Mouse (Mus musculus): ENCODE results near the gene 1110017D15Rik. TPM values are rescaled to one million over a fixed set of nuclear protein-coding genes. Genes with fewer than 3 reads are reported as not detected.

The 1110017D15Rik gene
- total RNA-seq (2015; ENCODE audit: low replicate concordance) (not detected in 2 replicates), total RNA-seq (2017; ENCODE audit: low replicate concordance) (not detected in 2 replicates)

DNA sequence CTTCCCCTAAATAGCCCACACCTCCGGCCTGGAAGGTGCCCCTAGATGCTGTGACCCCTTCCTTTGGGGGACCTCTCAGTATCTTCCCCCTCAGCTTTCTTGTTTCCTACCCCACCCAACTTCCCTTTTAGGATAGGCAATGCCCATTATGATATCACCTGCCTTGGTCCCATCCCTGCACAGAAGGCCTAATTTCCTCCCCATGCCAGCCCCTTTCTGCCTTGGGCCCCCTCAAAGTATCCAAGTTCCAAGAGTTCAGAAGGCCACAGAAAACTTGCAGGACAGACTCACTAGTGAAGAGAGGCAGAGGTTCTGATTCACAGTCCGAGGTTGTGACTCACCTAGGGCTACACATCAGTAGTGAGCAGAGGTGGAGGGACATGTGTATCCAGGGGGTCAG lies at the start of gene 1110017D15Rik:
1110017D15Rik (minus strand) TSS at position 101 of the 400 bp plus-strand sequence.
- no peak for ATAC-seq (replicated peaks; ENCODE audit: low FRiP score, poor library complexity, severe bottlenecking)

DNA sequence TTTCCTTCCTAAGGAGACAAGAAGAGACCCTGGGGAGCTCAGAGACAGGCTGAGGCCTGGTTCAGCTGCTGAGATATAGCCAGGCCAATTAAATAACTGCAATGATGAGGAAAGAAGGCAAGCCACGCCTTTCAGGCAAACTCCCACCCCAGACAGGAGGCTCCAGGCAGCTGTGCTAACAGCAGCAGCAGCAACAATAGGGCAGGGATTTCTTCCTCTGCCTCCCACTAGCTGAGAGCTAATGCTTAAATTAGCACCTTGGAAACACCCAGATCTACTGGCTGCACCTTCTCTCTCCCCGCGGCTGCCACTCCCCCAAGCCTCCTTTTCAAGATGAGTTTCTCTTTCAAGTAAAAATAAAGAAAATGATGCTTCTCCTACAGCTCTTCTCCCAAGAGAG lies 49.0 kb upstream of the 1110017D15Rik start:
- ATAC-seq (replicated peaks; ENCODE audit: low FRiP score, poor library complexity, severe bottlenecking), result no peak

DNA sequence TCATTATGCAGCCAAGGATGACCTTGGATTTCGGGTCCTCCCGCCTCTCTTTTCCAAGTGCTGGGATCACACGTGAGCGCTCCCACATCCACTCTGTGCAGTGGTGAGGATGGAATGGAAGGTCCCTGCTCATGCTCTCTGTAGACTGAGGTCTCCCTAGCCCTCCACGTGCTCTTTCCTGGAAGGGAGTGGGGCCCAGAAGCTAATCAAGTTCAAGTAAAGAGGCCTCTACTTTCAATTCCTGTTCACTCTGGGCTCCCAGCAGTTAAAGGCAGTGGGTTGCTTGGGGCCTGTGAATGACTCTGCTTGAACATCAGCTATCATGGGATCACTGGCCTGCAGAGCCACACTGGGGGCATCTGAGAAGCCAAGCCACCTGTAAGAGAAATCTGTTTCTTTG lies 46.2 kb upstream of the 1110017D15Rik start:
- no peak for ATAC-seq (replicated peaks; ENCODE audit: low FRiP score, poor library complexity, severe bottlenecking)

DNA sequence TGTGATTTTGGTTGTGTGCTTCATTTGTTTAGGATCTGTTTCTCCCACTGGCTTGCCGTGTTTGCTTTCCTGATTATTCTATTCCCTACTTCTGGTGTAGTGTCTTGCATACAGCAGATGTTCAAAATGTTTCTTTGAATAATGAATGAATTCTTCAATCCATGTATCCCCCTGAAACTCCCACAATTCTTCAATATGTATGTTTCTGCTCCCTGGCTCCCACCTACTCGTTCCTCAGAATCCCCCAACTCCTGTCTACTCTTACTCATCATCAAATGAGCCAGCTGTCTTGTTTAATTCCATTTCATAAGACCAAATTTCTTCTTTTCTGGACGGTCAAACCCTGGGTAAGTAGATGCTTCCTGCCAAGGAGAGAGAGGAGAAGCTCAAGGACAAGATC lies 40.0 kb upstream of the 1110017D15Rik start:
- no peak for ATAC-seq (replicated peaks; ENCODE audit: low FRiP score, poor library complexity, severe bottlenecking)

DNA sequence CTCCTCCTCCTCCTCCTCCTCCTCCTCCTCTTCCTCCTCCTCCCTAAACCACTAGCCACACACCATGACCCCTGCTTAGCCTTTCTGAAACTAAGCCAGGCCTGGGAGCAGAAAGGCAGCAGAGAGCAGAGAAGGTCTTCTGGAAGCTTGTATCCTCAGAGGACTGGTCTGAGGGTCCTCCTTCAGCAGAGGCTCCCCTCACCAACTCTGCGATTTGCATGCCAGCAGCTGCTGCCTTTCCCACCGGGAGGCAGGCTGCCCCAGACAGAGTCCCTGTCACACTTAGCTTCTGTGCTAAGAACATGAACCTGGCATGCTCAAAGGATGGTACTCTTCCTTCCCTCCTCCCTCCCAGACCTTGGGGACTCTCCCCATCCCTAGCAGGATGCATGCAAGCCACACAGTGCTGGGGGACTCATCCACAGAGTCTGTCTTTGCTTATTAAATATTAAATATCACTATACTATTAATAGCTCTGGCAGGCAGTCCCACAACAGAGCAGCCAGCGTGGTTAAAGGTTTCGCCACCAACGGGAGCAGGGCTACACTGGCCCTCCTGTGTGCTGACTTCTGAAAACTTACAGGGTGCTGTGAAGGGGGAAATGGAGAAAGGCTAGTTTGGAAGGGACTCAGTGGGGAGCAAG lies 39.3 kb upstream of the 1110017D15Rik start:
- no peak for ATAC-seq (replicated peaks; ENCODE audit: low FRiP score, poor library complexity, severe bottlenecking)

DNA sequence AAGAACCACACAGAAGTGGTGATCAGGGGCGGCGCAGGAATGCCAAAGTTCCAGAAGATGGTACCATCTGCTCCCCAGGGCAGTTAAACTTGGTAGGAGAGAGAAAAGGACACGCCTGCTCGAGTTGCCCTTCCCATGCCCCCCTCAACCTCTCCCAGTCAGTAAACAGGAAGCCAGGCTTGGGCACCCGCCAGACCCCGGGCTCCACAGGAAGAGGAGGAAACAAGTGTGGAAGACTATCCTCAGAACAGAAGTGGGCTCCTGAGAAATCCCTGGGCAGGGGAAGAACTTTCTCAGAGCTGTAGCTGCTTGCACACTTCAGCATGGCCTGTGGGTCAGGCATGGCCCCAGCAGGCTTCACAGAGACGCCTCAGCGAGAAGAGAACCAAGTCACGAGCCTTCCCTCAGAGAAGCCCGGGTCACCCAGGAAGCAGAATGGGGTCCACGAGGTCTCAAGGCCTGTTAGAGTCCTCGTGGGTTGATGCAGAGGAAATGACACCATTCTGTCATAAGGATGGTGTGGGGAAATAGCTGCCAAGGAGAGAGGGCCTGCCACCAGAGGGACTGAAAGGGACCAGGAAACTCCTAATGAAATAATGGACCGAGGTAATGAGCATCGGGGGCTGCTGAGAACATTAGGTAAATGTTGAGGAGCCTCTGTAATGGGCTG lies 38.0 kb upstream of the 1110017D15Rik start:
- ATAC-seq (replicated peaks; ENCODE audit: low FRiP score, poor library complexity, severe bottlenecking), result no peak

DNA sequence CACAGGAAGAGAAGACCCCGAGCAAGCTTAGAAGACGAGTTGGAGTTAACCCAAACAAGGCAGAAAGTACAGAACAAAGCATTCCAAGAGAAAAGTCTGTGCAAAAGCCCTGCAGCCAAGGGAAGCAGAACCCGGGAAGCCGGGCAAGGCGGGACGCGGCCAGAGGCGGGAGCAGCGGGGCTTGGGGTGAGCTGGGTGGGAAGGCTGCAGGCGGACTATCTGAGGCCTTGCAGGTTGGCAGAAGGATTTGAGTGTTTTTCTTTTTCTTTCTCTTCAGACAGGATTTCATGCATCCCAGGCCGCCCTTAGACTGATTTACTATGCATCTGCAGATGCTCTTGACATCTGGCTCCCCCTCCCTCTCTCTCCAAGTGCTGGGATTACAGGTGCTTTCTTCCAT lies 36.0 kb upstream of the 1110017D15Rik start:
- no peak for ATAC-seq (replicated peaks; ENCODE audit: low FRiP score, poor library complexity, severe bottlenecking)

DNA sequence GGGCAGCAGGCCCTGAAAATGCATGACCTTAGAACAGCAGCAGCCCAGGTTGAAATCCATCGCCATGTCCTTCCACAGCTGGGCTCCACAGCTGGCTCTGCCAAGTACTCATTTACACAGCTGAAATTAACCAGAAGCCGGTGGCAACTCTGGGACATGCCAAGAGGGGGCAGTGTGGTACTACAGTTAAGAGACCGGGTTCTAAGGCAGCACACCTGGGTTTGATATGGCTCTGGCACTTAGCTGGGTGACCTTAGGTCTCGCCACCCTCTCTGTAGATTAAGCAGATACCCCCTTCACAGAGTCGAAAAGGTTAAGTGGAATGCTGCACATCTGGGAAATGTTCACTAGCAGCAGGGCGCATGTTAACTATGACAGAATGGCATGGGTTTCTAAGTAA lies 35.4 kb upstream of the 1110017D15Rik start:
- no peak for ATAC-seq (replicated peaks; ENCODE audit: low FRiP score, poor library complexity, severe bottlenecking)

DNA sequence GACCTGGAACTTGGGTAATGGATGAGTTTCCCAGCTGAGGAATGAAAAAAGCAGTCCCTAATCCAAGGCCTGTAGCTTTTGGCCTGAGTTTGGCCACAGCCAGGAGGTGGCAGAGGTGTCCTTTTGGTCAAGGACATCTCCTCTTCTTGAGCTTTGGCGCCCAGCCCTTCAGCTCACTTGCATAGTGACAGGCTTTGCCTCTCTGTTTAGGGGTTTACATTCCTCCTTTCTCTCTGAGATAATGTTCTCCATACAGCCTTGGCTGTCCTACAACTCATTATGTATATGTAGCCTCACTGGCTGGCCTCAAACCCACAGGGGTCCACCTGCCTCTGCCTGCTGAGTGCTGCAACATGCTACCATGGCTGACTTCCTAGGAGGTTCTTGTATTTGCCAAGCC lies 30.0 kb upstream of the 1110017D15Rik start:
- ATAC-seq (replicated peaks; ENCODE audit: low FRiP score, poor library complexity, severe bottlenecking), result no peak

DNA sequence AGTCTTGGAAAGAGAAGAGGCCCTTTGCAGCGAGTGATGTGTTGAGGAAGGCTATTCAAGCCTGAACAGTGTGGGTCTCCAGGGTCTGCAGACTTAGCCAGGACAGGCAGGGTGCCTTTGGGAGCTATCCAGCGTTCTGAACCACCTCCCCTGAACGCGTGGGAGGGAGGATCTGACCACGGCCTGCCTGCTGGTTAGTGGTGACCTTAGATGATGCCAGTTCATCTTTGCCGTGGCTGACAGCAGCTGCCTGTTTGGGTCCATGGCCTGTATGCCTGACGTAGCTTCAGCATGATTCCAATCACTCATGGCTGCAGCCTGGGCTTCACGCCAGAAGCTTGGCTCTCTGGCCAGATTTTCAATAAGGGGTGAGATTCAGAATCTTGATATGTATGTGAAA lies 28.9 kb upstream of the 1110017D15Rik start:
- ATAC-seq (replicated peaks; ENCODE audit: low FRiP score, poor library complexity, severe bottlenecking), result no peak

DNA sequence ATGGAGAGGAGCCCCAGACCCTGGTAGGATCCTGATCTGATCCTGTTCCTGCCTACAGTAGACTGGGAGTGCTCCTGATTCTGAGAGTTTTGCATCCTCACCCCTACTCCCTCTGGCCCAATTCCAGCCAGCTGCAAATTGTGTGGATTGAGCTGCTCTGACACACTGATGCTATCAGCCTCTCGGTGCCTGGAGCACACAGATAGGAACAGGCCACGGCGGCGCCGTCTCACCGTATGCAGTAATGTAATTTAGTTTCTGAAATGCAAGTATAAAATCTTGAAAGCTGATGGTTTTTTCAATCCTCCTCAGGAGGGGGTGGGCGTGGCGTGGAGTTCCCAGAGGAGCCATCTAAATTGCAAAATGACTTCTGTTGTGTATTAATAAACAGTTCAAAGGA lies 25.0 kb upstream of the 1110017D15Rik start:
- ATAC-seq (replicated peaks; ENCODE audit: low FRiP score, poor library complexity, severe bottlenecking), result no peak

DNA sequence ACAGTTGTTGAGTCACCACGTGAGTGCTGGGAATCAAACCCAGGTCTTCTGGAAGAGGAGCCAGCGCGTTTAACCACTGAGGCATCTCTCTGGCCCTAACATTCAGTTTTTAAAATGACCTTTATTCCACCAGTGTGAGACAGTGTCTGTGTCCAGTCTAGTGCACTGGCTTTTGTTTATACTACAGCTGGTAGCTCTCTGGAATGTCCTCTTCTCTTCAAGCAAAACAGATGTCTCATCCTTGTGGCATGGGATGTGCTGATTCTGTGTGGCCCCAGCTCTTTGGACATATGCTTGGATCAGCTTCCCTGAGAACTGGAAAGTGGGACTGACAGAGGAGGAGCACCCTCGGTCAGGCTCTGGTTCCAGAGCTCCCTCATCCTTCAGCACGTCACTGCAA lies 17.7 kb upstream of the 1110017D15Rik start:
- ATAC-seq (replicated peaks; ENCODE audit: low FRiP score, poor library complexity, severe bottlenecking), result no peak

DNA sequence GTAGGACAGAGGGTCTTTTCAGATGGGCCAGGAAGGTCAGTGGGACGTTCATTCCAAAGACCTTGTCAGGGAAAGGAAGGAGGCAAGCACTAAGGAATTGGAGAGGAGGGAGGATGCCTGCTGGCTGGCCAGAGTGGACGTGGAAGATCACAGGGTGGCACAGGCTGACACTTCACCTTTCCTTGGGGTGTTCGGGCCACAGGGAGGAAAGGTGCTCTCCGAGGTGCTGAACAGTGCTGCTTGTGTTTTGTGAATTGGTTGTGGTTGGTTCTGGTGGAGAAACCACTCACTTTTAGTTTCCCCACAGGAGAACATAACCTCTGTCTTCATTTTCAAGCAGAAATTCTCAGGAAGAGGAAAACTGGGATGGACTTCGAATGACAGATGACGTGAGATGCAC lies 15.3 kb upstream of the 1110017D15Rik start:
- ATAC-seq (replicated peaks; ENCODE audit: low FRiP score, poor library complexity, severe bottlenecking), result no peak

DNA sequence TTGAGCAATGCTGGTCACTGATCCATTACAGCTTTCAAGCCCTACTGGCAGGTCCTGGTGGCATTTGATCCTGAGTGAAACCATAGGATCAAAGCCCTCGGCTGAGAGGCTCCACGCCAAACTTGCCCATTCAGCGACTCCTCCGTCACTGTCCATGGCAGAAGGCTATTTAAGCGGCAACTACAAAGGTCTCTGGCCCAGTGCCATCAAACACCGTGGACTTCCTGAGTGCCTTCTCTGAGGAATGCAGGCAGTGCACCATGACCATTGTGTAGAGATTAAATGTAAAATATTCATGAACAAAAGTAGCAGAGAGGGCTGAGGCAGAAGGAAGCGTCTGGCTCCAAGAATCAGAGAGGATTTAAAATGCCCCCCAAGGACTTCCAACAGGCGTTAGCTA lies 10.9 kb upstream of the 1110017D15Rik start:
- no peak for ATAC-seq (replicated peaks; ENCODE audit: low FRiP score, poor library complexity, severe bottlenecking)

DNA sequence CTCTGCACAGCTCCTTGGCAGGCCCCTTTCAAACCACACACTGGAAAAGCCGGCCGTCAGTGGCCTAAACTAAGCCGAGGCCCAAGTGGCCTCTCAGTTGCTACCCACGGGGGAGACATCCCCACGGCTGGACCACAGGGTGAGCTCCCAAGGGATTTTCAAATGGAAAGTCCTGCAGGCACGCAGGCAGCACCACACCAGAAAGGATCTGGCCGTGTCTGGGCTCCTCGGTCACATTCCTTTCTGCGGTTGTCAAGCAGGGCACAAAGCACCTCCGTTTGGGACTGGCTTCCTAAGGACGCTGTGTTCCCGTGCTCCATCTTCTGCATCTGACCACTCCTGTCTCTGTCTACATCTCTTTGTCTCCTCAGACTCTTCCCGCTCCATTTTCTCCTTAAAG lies 9.9 kb upstream of the 1110017D15Rik start:
- no peak for ATAC-seq (replicated peaks; ENCODE audit: low FRiP score, poor library complexity, severe bottlenecking)

DNA sequence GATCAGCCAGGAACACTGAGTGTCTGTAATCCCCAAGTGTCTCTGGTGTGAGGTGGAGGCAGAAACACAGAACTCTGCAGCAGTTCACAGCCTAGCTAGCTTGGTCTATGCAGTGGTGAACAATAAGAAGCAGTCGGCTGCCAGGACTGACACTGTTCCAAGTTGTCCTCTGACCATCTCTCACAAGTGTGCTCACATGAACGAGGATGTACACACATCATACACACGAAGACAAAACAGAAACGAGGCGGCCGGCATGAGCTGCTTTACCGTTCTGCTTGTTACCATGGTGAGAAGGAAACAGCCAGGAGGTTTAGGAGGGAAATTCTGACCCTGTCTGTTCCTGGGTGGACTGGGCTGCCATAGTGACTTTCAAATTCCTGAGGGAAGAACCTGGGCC lies 9.4 kb upstream of the 1110017D15Rik start:
- no peak for ATAC-seq (replicated peaks; ENCODE audit: low FRiP score, poor library complexity, severe bottlenecking)

DNA sequence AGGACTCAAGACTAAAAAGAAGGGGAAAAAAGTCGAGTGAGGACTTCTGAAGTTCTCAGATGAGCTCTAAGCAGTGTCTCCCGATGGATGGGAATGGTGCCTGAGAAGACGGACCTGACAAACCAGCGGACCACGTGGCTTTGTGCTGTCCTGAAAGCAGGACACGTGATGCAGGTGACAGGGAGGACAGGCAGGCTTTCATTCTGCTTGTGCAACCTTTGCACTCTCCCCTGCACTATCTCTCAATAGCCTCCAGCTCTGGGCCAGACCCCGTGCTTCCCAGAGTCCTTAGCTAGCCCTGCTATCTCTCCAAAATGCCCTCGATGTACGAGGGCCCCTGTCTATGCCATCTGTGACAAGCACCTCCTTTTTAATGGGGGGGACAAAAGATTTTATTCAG lies 7.7 kb upstream of the 1110017D15Rik start:
- no peak for ATAC-seq (replicated peaks; ENCODE audit: low FRiP score, poor library complexity, severe bottlenecking)

DNA sequence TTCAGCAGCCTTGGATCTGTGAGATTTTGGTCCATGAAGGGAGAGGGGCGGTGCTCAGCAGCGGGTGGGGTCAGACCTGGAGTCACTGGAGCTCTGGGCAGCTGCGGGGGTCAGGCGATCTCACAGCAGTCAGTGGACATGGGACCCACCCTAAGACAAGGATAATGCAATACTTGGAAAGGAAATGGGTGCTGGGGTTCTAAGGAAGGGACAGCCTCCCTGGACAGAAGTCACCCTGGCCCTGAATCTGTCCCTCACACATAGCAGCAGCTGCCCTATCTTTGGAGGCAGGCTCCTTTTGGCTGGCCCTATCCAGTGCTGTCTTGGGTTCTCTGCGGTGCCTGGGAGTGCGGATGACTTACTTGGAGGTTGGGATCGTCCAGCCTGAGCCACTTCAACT lies 6.7 kb upstream of the 1110017D15Rik start:
- ATAC-seq (replicated peaks; ENCODE audit: low FRiP score, poor library complexity, severe bottlenecking), result no peak

DNA sequence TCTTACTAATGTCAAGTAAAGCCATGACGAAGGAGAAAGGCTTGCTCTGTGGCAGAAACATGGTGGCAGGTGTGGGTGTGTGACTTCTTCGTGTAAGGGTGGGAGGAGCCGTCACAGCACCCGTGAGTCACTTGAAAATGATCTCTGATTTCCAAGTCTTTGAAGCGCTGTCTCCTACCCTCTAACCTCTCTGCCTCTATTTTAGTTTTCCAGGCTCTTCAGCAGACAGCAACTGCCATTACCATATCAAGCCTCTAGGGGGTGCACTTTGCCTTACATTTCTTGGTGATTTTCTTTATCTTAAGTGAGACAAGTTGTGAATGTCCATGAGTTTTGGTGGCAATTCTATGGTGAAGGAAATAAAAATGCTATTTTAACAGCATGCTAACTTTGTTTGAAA lies 5.7 kb upstream of the 1110017D15Rik start:
- ATAC-seq (replicated peaks; ENCODE audit: low FRiP score, poor library complexity, severe bottlenecking), result no peak

DNA sequence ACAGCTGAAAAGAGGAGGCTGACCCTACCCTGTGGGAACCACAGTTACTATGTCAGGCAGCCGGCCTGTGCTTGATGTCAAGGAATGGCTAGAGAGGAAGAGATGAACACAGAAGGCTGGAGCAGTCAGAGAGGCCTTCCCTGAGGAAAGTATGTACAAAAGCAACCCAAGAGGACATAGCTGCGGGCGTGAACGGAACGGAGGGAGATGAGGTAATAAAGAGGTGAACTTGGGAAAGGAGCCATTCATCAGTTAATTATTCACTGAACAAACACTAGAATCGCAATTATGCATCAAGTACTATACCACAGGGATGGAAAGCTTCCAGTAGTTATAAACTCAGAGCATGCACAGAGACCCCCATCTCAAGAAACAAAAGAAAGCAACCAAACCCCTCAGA lies 5.0 kb upstream of the 1110017D15Rik start:
- no peak for ATAC-seq (replicated peaks; ENCODE audit: low FRiP score, poor library complexity, severe bottlenecking)

DNA sequence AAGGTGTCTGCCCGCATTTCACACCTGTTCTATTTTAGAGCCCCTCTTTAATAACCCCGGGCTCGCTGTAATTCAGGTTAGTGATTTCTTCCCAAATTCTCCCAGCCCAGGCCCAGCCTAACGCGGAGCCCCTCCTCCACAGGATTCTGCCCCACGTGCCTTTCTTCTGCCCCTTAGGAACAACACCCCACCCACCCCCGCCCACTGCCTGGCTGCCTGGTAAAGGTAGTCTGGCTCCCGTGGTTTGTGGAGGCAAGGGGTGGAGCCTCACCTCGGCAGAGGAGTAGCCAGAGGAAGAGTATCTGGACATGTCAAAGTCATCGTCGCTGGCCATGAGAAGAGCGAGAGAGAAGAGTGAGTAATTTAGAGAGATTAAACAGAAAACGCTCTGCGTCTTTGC lies 3.5 kb upstream of the 1110017D15Rik start:
- ATAC-seq (replicated peaks; ENCODE audit: low FRiP score, poor library complexity, severe bottlenecking), result no peak

DNA sequence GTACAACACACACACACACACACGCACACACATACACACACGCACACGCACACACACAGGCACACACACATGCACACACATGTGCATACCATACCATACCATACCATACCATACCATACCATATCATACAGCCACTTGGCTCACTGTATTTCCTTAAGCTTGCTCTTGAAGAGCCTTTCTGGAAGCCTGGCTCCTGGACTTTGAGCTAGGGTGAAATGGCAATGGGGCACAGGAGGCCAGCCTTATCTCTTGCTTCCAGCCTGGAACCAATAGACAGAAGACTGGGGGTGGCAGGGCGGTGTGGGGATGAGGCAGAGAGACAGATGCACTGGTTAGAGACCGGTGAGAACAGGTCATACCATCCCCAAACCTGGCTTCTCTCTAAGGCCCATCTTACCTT lies 2.1 kb upstream of the 1110017D15Rik start:
- ATAC-seq (replicated peaks; ENCODE audit: low FRiP score, poor library complexity, severe bottlenecking), result no peak

Data from erythroblast, adult 5-6 weeks (primary cell).